Mouse (Mus musculus) heart, adult 2 months (tissue): Measurements from ENCODE around the gene Uimc1.

Source experiments
- CTCF ChIP-seq: fragments of 200-600 bp; IDR thresholded peaks from 2 replicates; pipeline ENCODE4 v1.8.1; 2022; ENCODE audit warnings: antibody characterized with exemption, mild to moderate bottlenecking, moderate library complexity
- EP300 ChIP-seq: fragments of 200-500 bp; IDR thresholded peaks from 2 replicates; pipeline ENCODE4 v1.6.1; 2011; ENCODE audit warnings: low read depth, low read length, control low read depth; ENCODE audit not compliant: insufficient read depth
- POLR2A ChIP-seq: fragments of 200-500 bp; IDR thresholded peaks from 2 replicates; pipeline ENCODE4 v1.6.1; 2011; ENCODE audit warnings: mild to moderate bottlenecking, low read depth, low read length, control low read depth; ENCODE audit not compliant: insufficient read depth

GRCm38 (mm10) chr13:55102366-55102765 is 2.3 kb upstream of the Uimc1 start:
- TF ChIP-seq CTCF (no peak), EP300 (no peak), POLR2A (no peak)
